ENCODE assay signal across 8 mouse cellular contexts in genomic region chr15:89428136-89428790, GRCm38 (mm10). TPM values are rescaled to one million over a fixed set of nuclear protein-coding genes. Genes with fewer than 3 reads are reported as not detected.
A peak's percentile ranks its signal among the peaks of the same experiment; 100 is the strongest.
DNase-seq lines count a peak whose midpoint lies in the region; ATAC-seq and TF ChIP-seq lines count a peak whose summit lies in the region.

No protein-coding gene starts in this region.

- peak; percentile 68 for DNase-seq in heart, embryonic 10.5 days (ENCODE audit: low spot score)
- no peak for DNase-seq in heart, adult 9 months (ENCODE audit: low spot score in 2 of 2)
- no peak for DNase-seq in spleen, postnatal 14 days (ENCODE audit: low spot score in 2 of 2)
- DNase-seq in frontal cortex, postnatal 10 days (ENCODE audit: low spot score in 2 of 2): no peak

- ATAC-seq in hindbrain, embryonic 13.5 days (ENCODE audit: low FRiP score): no peak
- ATAC-seq in midbrain, embryonic 13.5 days: no peak
- ATAC-seq in inflammation-experienced regulatory T-cells, adult 6 months: no peak

- peak overlapping the region; percentile 84 for H3K9ac ChIP-seq in hindbrain, embryonic 13.5 days
- H3K9ac ChIP-seq in midbrain, embryonic 13.5 days (replicated peaks): peak overlapping the region; percentile 84

- H3K4me3 ChIP-seq in heart, embryonic 10.5 days: peak overlapping the region; percentile 82
- peak overlapping the region; percentile 63 for H3K4me3 ChIP-seq in bone marrow macrophage, adult 2 months (ENCODE audit: insufficient read depth, low read length)
- peak overlapping the region; percentile 78 for H3K4me3 ChIP-seq in hindbrain, embryonic 13.5 days
- peak overlapping the region; percentile 60 for H3K4me3 ChIP-seq in midbrain, embryonic 13.5 days (replicated peaks)

- 75% methylated on average over 19 of the region's 19 CpGs for WGBS in heart, embryonic 10.5 days
- WGBS in hindbrain, embryonic 13.5 days: 87% methylated on average over 19 of the region's 19 CpGs
- WGBS in midbrain, embryonic 13.5 days: 80% methylated on average over 19 of the region's 19 CpGs

- peaks cover 38% of the 10 kb centered on the region for H3K36me3 ChIP-seq in heart, embryonic 10.5 days
- peaks cover 39% of the 10 kb centered on the region for H3K36me3 ChIP-seq in hindbrain, embryonic 13.5 days
- peaks cover 34% of the 10 kb centered on the region for H3K36me3 ChIP-seq in midbrain, embryonic 13.5 days

- no peaks in the 10 kb centered on the region for H3K27me3 ChIP-seq in heart, embryonic 10.5 days (ENCODE audit: insufficient read depth, poor library complexity, severe bottlenecking)
- no peaks in the 10 kb centered on the region for H3K27me3 ChIP-seq in hindbrain, embryonic 13.5 days
- no peaks in the 10 kb centered on the region for H3K27me3 ChIP-seq in midbrain, embryonic 13.5 days

- H3K4me1 ChIP-seq in heart, embryonic 10.5 days: peaks cover 48% of the 10 kb centered on the region
- H3K4me1 ChIP-seq in bone marrow macrophage, adult 2 months (ENCODE audit: control insufficient read depth, insufficient read depth, low read length): peaks cover 32% of the 10 kb centered on the region
- peaks cover 28% of the 10 kb centered on the region for H3K4me1 ChIP-seq in hindbrain, embryonic 13.5 days (replicated peaks)
- H3K4me1 ChIP-seq in midbrain, embryonic 13.5 days (replicated peaks): peaks cover 25% of the 10 kb centered on the region

- TF ChIP-seq POLR2A in bone marrow macrophage, adult 2 months (IDR thresholded peaks at IDR 0.05; ENCODE audit: borderline replicate concordance, low read depth, low read length): no peak

- no peak for TF ChIP-seq CTCF in bone marrow macrophage, adult 2 months (IDR thresholded peaks at IDR 0.05; ENCODE audit: low read depth, low read length)

- H3K4me2 ChIP-seq in hindbrain, embryonic 13.5 days: peak overlapping the region; percentile 90
- H3K4me2 ChIP-seq in midbrain, embryonic 13.5 days (replicated peaks): peak overlapping the region; percentile 93

- H3K27ac ChIP-seq in heart, embryonic 10.5 days: peak overlapping the region; percentile 95; the same call in 1 of the 2 replicates
- no peak overlapping the region for H3K27ac ChIP-seq in bone marrow macrophage, adult 2 months (ENCODE audit: insufficient read depth, low read depth, low read length)
- 0 out of 2 replicates have a peak overlapping the region, but pooled peaks have one; percentile 98 for H3K27ac ChIP-seq in hindbrain, embryonic 13.5 days
- H3K27ac ChIP-seq in midbrain, embryonic 13.5 days: no peak overlapping the region

- no peaks in the 10 kb centered on the region for H3K9me3 ChIP-seq in heart, embryonic 10.5 days
- H3K9me3 ChIP-seq in hindbrain, embryonic 13.5 days: no peaks in the 10 kb centered on the region
- no peaks in the 10 kb centered on the region for H3K9me3 ChIP-seq in midbrain, embryonic 13.5 days

RNA-seq across cellular contexts. Expression of gene C730034F03Rik, which starts 1.1 kb away (rescaled TPM):
- 2.7 and 3.4 TPM in 2 replicates for polyA plus RNA-seq in heart, embryonic 10.5 days (2016; fragmentation: Nextera tagmentation; extraction: Ambion mirVana)
- 0.72 and 1.1 TPM in 2 replicates for polyA plus RNA-seq in bone marrow macrophage, adult 2 months (2012; ENCODE audit: insufficient read depth, insufficient read length, missing spikeins)
- polyA plus RNA-seq in hindbrain, embryonic 13.5 days (2015; fragmentation: Nextera tagmentation; extraction: Ambion mirVana): 5.4 and 8.2 TPM in 2 replicates
- 6.6 and 6.9 TPM in 2 replicates for polyA plus RNA-seq in midbrain, embryonic 13.5 days (2015; fragmentation: Nextera tagmentation; extraction: Ambion mirVana)
- 1 to 10 TPM; 4.2 to 7.1 (median 6.1) TPM for polyA plus RNA-seq in inflammation-experienced regulatory T-cells, adult 6 months (2017; shearing (Covaris generic))

RNA-seq across cellular contexts. Expression of gene Gm44502, which starts 1.2 kb away (rescaled TPM):
- 0.38 and 0.58 TPM in 2 replicates for polyA plus RNA-seq in heart, embryonic 10.5 days (2016; fragmentation: Nextera tagmentation; extraction: Ambion mirVana)
- polyA plus RNA-seq in bone marrow macrophage, adult 2 months (2012; ENCODE audit: insufficient read depth, insufficient read length, missing spikeins): 0.94 and 1.1 TPM in 2 replicates
- not detected in 2 replicates for polyA plus RNA-seq in hindbrain, embryonic 13.5 days (2015; fragmentation: Nextera tagmentation; extraction: Ambion mirVana)
- polyA plus RNA-seq in midbrain, embryonic 13.5 days (2015; fragmentation: Nextera tagmentation; extraction: Ambion mirVana): not detected in 2 replicates
- under 1 TPM in 1 of 3 experiments, not detected in 2; 0.28 TPM for polyA plus RNA-seq in inflammation-experienced regulatory T-cells, adult 6 months (2017; shearing (Covaris generic))

RNA-seq across cellular contexts. Expression of gene Chkb, which starts 1.4 kb away (rescaled TPM):
- 64.7 and 64.8 TPM in 2 replicates for polyA plus RNA-seq in heart, embryonic 10.5 days (2016; fragmentation: Nextera tagmentation; extraction: Ambion mirVana)
- polyA plus RNA-seq in bone marrow macrophage, adult 2 months (2012; ENCODE audit: insufficient read depth, insufficient read length, missing spikeins): 115 and 138 TPM in 2 replicates
- 92.7 and 98.4 TPM in 2 replicates for polyA plus RNA-seq in hindbrain, embryonic 13.5 days (2015; fragmentation: Nextera tagmentation; extraction: Ambion mirVana)
- 79.7 and 81.4 TPM in 2 replicates for polyA plus RNA-seq in midbrain, embryonic 13.5 days (2015; fragmentation: Nextera tagmentation; extraction: Ambion mirVana)
- 10 to 100 TPM; 45.1 to 62.2 (median 57.2) TPM for polyA plus RNA-seq in inflammation-experienced regulatory T-cells, adult 6 months (2017; shearing (Covaris generic))

RNA-seq across cellular contexts. Expression of gene Cpt1b, which starts 2.6 kb away (rescaled TPM):
- 73.9 and 147 TPM in 2 replicates for polyA plus RNA-seq in heart, embryonic 10.5 days (2016; fragmentation: Nextera tagmentation; extraction: Ambion mirVana)
- 2.0 TPM in 1 of 2 replicates, not detected in the other for polyA plus RNA-seq in bone marrow macrophage, adult 2 months (2012; ENCODE audit: insufficient read depth, insufficient read length, missing spikeins)
- 0.99 and 1.3 TPM in 2 replicates for polyA plus RNA-seq in hindbrain, embryonic 13.5 days (2015; fragmentation: Nextera tagmentation; extraction: Ambion mirVana)
- 0.94 and 1.3 TPM in 2 replicates for polyA plus RNA-seq in midbrain, embryonic 13.5 days (2015; fragmentation: Nextera tagmentation; extraction: Ambion mirVana)
- under 1 TPM; 0.15 to 0.82 (median 0.45) TPM for polyA plus RNA-seq in inflammation-experienced regulatory T-cells, adult 6 months (2017; shearing (Covaris generic))

RNA-seq across cellular contexts. Expression of gene Syce3, which starts 18.0 kb away (rescaled TPM):
- polyA plus RNA-seq in heart, embryonic 10.5 days (2016; fragmentation: Nextera tagmentation; extraction: Ambion mirVana): not detected in 2 replicates
- not detected in 2 replicates for polyA plus RNA-seq in bone marrow macrophage, adult 2 months (2012; ENCODE audit: insufficient read depth, insufficient read length, missing spikeins)
- not detected in 2 replicates for polyA plus RNA-seq in hindbrain, embryonic 13.5 days (2015; fragmentation: Nextera tagmentation; extraction: Ambion mirVana)
- polyA plus RNA-seq in midbrain, embryonic 13.5 days (2015; fragmentation: Nextera tagmentation; extraction: Ambion mirVana): not detected in 2 replicates
- not detected for polyA plus RNA-seq in inflammation-experienced regulatory T-cells, adult 6 months (2017; shearing (Covaris generic))

Comparison
In these comparisons a context has a peak if more than half of its experiments do, and no peak if none do; other contexts are left out.
1. H3K27ac ChIP-seq: peak in heart, embryonic 10.5 days (single experiment) and hindbrain, embryonic 13.5 days (single experiment); none in bone marrow macrophage, adult 2 months (single experiment) and midbrain, embryonic 13.5 days (single experiment).
2. Peak in every context shown above with its lines, with median percentiles within 50 percentile points of each other: H3K4me3 ChIP-seq.